Mouse (Mus musculus): ENCODE results near the gene AC131692.1. TPM values are rescaled to one million over a fixed set of nuclear protein-coding genes. Genes with fewer than 3 reads are reported as not detected.

Gene AC131692.1
- polyA plus RNA-seq, 1 experiment from 2014 or later = not detected

DNA sequence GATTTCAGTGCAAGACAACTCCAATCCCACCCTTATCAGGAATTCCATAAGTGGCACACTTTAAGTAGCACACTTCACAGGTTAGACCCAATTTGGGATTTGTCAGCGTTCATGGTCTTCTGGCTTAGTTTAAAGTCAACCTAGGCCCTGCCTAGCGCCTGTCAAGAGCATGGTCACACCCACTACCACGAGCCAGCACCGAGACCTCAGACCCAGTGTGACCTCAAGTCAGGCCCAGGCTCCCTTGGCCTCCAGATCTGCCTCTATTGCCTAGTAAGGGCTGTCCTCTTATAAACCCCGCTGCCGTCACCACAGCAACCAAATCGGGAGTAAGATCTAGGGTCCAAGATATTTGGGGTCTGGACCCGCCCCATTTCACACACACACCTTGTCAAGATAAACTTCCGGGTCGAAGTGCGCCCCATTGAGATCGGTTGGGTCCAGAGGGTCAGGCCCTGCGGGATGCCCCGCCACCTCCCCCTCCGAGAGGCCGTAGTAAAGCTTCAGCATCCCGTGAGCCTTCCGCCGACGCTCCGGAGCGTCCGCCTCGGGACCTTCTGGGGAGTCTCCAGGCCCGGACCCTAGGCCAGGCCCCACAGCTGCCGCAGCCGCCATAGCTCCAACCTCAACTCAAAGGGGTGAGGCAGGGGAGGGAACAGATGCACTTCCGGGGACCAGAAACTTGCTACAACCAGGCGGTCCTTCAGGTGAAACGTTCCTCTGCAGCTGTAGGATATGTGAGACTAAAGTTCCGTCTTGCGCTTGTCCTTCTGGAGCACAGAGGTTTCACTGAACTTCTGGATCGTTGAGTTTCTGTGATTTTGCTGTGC lies 17.4 kb upstream of the AC131692.1 start, which contains the start of gene Vps51:
Gene Vps51, minus strand, starts transcription at position 668 of the 830 bp plus-strand sequence.
- Histone ChIP-seq H3K27me3 (ENCODE audit: control insufficient read depth, insufficient read depth, low read depth, low read length) (no peaks in the 10 kb centered on the region), H3K4me1 (ENCODE audit: control insufficient read depth, insufficient read depth, low read length) (peaks cover 18% of the 10 kb centered on the region), H3K27ac (ENCODE audit: low read length) (peak within 1 kb of the TSS; percentile 91), H3K9me3 (replicated peaks; ENCODE audit: control insufficient read depth, low read length, poor library complexity, severe bottlenecking) (no peaks in the 10 kb centered on the region), H3K9ac (ENCODE audit: low read depth, low read length) (peak within 1 kb of the TSS; percentile 88), H3K36me3 (ENCODE audit: control insufficient read depth, insufficient read depth, low read length) (peaks cover 12% of the 10 kb centered on the region), H3K4me2 (ENCODE audit: low read length) (peak within 1 kb of the TSS; percentile 80), H3K4me3 (ENCODE audit: low read depth, low read length) (peak within 1 kb of the TSS; percentile 87)
- peak; percentile 93 for ATAC-seq
- WGBS = 1% methylated on average over 33 of the region's 33 CpGs

GRCm38 (mm10) chr19:6079983-6080480 lies 14.2 kb upstream of the AC131692.1 start, which contains the start of gene Tmem262:
Gene Tmem262, plus strand, starts transcription at chr19:6080033.
- no peak for ATAC-seq

GRCm38 (mm10) chr19:6082156-6082555 lies 12.1 kb upstream of the AC131692.1 start, which contains the start of gene Gm28374:
Gene Gm28374, minus strand, starts transcription at chr19:6082256.
- no peak within 1 kb of the TSS for H3K27ac ChIP-seq (ENCODE audit: low read length)
- H3K4me2 ChIP-seq (ENCODE audit: low read length) = no peak within 1 kb of the TSS
- H3K4me1 ChIP-seq (ENCODE audit: control insufficient read depth, insufficient read depth, low read length) = peaks cover 24% of the 10 kb centered on the region
- H3K9me3 ChIP-seq (replicated peaks; ENCODE audit: control insufficient read depth, low read length, poor library complexity, severe bottlenecking) = no peaks in the 10 kb centered on the region
- no peak within 1 kb of the TSS for H3K9ac ChIP-seq (ENCODE audit: low read depth, low read length)
- 89% methylated on average over 9 of the region's 9 CpGs for WGBS
- H3K27me3 ChIP-seq (ENCODE audit: control insufficient read depth, insufficient read depth, low read depth, low read length) = no peaks in the 10 kb centered on the region
- ATAC-seq = no peak
- peaks cover 16% of the 10 kb centered on the region for H3K36me3 ChIP-seq (ENCODE audit: control insufficient read depth, insufficient read depth, low read length)
- no peak within 1 kb of the TSS for H3K4me3 ChIP-seq (ENCODE audit: low read depth, low read length)

More at GRCm38 (mm10) chr19:6079983-6080480, 14.2 kb upstream of the AC131692.1 start, which contains the start of gene Tmem262:
- no peak within 1 kb of the TSS for H3K4me3 ChIP-seq (ENCODE audit: low read depth, low read length)
- 94% methylated on average over 12 of the region's 12 CpGs for WGBS
- no peak within 1 kb of the TSS for H3K9ac ChIP-seq (ENCODE audit: low read depth, low read length)
- no peak within 1 kb of the TSS for H3K4me2 ChIP-seq (ENCODE audit: low read length)
- H3K27ac ChIP-seq (ENCODE audit: low read length) = no peak within 1 kb of the TSS
- no peaks in the 10 kb centered on the region for H3K9me3 ChIP-seq (replicated peaks; ENCODE audit: control insufficient read depth, low read length, poor library complexity, severe bottlenecking)
- H3K4me1 ChIP-seq (ENCODE audit: control insufficient read depth, insufficient read depth, low read length) = peaks cover 29% of the 10 kb centered on the region
- H3K36me3 ChIP-seq (ENCODE audit: control insufficient read depth, insufficient read depth, low read length) = peaks cover 16% of the 10 kb centered on the region
- H3K27me3 ChIP-seq (ENCODE audit: control insufficient read depth, insufficient read depth, low read depth, low read length) = no peaks in the 10 kb centered on the region

- H3K9me3 ChIP-seq (replicated peaks; ENCODE audit: control insufficient read depth, low read length, poor library complexity, severe bottlenecking) = no peaks in the 10 kb centered on the region
- peaks cover 16% of the 10 kb centered on the region for H3K36me3 ChIP-seq (ENCODE audit: control insufficient read depth, insufficient read depth, low read length)
- peaks cover 18% of the 10 kb centered on the region for H3K4me1 ChIP-seq (ENCODE audit: control insufficient read depth, insufficient read depth, low read length)
- no peaks in the 10 kb centered on the region for H3K27me3 ChIP-seq (ENCODE audit: control insufficient read depth, insufficient read depth, low read depth, low read length)
- H3K9ac ChIP-seq (ENCODE audit: low read depth, low read length) = peak within 1 kb of the TSS; percentile 78
- peak within 1 kb of the TSS; percentile 63; the same call in 1 of the 2 replicates for H3K27ac ChIP-seq (ENCODE audit: low read length)
- peak within 1 kb of the TSS; percentile 94 for H3K4me2 ChIP-seq (ENCODE audit: low read length)
- ATAC-seq = peak; percentile 91
- 0% methylated on average over 58 of the region's 58 CpGs for WGBS
- H3K4me3 ChIP-seq (ENCODE audit: low read depth, low read length) = peak within 1 kb of the TSS; percentile 76
Observed at GRCm38 (mm10) chr19:6084478-6085248, 9.6 kb upstream of the AC131692.1 start, which contains the start of the genes Zfpl1 and Cdca5. Gene Zfpl1, minus strand, starts transcription at chr19:6084956. Gene Cdca5, plus strand, starts transcription at chr19:6084983.

GRCm38 (mm10) chr19:6085417-6085879 lies 8.8 kb upstream of the AC131692.1 start:
- WGBS = under 1% methylated on average over 17 of the region's 17 CpGs
- peak overlapping the region; percentile 94 for H3K4me2 ChIP-seq (ENCODE audit: low read length)
- no peaks in the 10 kb centered on the region for H3K27me3 ChIP-seq (ENCODE audit: control insufficient read depth, insufficient read depth, low read depth, low read length)
- H3K9ac ChIP-seq (ENCODE audit: low read depth, low read length) = no peak overlapping the region
- H3K4me3 ChIP-seq (ENCODE audit: low read depth, low read length) = peak overlapping the region; percentile 76
- ATAC-seq = peak; percentile 58
- no peak overlapping the region for H3K27ac ChIP-seq (ENCODE audit: low read length)
- peaks cover 9% of the 10 kb centered on the region for H3K36me3 ChIP-seq (ENCODE audit: control insufficient read depth, insufficient read depth, low read length)
- H3K9me3 ChIP-seq (replicated peaks; ENCODE audit: control insufficient read depth, low read length, poor library complexity, severe bottlenecking) = no peaks in the 10 kb centered on the region
- H3K4me1 ChIP-seq (ENCODE audit: control insufficient read depth, insufficient read depth, low read length) = peaks cover 18% of the 10 kb centered on the region

DNA sequence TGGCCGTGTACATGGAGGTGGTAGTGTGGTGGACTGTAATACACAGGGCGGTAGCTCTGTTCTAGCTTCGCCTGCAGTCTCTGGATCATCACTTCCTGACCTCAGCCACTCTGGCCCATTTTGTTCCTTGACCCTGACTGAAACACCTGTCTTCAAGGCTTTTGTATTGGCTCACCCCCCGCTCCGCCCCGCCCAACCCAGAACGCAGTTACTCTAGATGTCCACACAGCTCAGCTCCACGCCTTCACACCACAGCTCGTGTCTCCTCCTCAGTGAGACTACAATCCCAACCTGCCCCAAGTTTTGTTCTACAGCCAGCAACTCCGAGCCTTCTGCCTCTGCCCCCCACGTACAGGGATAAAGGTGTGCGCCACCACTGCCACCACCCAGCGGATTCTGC lies 5.4 kb upstream of the AC131692.1 start:
- Histone ChIP-seq H3K9ac (ENCODE audit: low read depth, low read length) (no peak overlapping the region), H3K36me3 (ENCODE audit: control insufficient read depth, insufficient read depth, low read length) (no peaks in the 10 kb centered on the region), H3K4me3 (ENCODE audit: low read depth, low read length) (no peak overlapping the region), H3K9me3 (replicated peaks; ENCODE audit: control insufficient read depth, low read length, poor library complexity, severe bottlenecking) (no peaks in the 10 kb centered on the region), H3K27me3 (ENCODE audit: control insufficient read depth, insufficient read depth, low read depth, low read length) (no peaks in the 10 kb centered on the region), H3K27ac (ENCODE audit: low read length) (no peak overlapping the region), H3K4me1 (ENCODE audit: control insufficient read depth, insufficient read depth, low read length) (peaks cover 12% of the 10 kb centered on the region), H3K4me2 (ENCODE audit: low read length) (no peak overlapping the region)
- no peak for ATAC-seq
- 94% methylated on average over 13 of the region's 13 CpGs for WGBS

DNA sequence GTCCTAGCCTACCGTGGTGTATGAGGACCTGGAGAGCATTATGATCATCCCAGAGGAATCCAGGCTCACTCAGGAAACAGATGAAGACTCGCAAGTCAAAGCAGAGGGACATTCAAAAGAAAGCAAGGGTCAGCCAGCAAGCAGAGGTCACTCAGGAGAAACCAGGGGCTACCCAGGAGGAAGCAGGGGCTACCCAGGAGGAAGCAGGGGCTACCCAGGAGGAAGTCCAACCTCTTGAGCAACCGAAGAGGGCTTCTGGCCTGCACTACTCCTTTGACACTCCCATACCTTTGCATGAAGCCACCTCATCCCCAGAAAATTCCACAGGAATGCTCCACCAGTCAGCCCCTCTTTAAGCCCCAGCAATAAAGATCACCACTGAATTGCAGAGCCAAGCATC lies 3.6 kb downstream of the AC131692.1 start:
- WGBS = 91% methylated on average over 3 of the region's 3 CpGs
- no peak for ATAC-seq
- H3K9me3 ChIP-seq (replicated peaks; ENCODE audit: control insufficient read depth, low read length, poor library complexity, severe bottlenecking) = no peaks in the 10 kb centered on the region
- H3K27me3 ChIP-seq (ENCODE audit: control insufficient read depth, insufficient read depth, low read depth, low read length) = no peaks in the 10 kb centered on the region
- no peaks in the 10 kb centered on the region for H3K36me3 ChIP-seq (ENCODE audit: control insufficient read depth, insufficient read depth, low read length)
- H3K4me2 ChIP-seq (ENCODE audit: low read length) = no peak overlapping the region
- no peak overlapping the region for H3K9ac ChIP-seq (ENCODE audit: low read depth, low read length)
- no peaks in the 10 kb centered on the region for H3K4me1 ChIP-seq (ENCODE audit: control insufficient read depth, insufficient read depth, low read length)
- no peak overlapping the region for H3K4me3 ChIP-seq (ENCODE audit: low read depth, low read length)
- H3K27ac ChIP-seq (ENCODE audit: low read length) = no peak overlapping the region

GRCm38 (mm10) chr19:6101186-6101585 lies 7.0 kb downstream of the AC131692.1 start:
- H3K36me3 ChIP-seq (ENCODE audit: control insufficient read depth, insufficient read depth, low read length) = no peaks in the 10 kb centered on the region
- H3K4me3 ChIP-seq (ENCODE audit: low read depth, low read length) = no peak overlapping the region
- ATAC-seq = no peak
- H3K27ac ChIP-seq (ENCODE audit: low read length) = no peak overlapping the region
- 78% methylated on average over 6 of the region's 6 CpGs for WGBS
- no peaks in the 10 kb centered on the region for H3K9me3 ChIP-seq (replicated peaks; ENCODE audit: control insufficient read depth, low read length, poor library complexity, severe bottlenecking)
- no peak overlapping the region for H3K4me2 ChIP-seq (ENCODE audit: low read length)
- no peaks in the 10 kb centered on the region for H3K4me1 ChIP-seq (ENCODE audit: control insufficient read depth, insufficient read depth, low read length)
- H3K9ac ChIP-seq (ENCODE audit: low read depth, low read length) = no peak overlapping the region
- no peaks in the 10 kb centered on the region for H3K27me3 ChIP-seq (ENCODE audit: control insufficient read depth, insufficient read depth, low read depth, low read length)
